Mouse (Mus musculus): Measurements from ENCODE around the gene Nkpd1.

The Nkpd1 gene

DNA sequence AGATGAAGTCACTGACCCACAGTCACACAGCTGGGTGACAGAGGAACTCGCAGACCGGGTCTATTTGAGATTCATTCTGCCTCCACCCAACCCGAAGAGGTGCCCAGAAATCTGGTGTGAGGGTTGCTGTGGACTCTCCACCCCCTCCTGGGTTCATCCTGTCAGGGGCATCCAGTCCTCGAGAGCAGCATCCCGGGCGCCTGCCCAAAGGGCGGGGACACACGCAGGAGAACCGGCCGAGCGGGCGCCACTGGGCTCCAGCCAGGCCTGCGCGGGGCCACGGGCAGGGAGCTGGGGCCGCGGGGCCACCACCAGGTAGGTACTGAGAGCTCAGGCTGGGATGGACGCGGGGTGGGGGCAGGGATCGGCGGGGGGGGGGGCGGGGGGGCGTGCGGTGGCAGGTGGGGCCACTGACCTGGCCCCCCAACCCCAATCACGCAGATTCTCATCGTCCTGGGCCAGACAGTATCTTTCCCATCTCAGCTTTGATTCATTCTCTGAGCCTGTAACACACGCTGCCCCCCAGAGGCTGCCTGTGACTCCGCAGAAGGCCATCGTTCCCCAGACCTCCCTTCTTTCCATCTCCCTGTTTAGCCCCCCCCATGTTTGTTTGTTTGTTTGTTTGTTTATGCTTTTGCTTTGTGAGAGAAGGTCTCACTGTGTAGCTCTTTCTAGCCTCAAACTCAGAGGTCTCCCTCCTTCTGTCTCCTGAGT lies at the start of gene Nkpd1:
TSS of gene Nkpd1 (plus strand) at position 187 of the 714 bp plus-strand sequence.
- DNase-seq (ENCODE audit: low spot score in 2 of 2): no peak

- DNase-seq (ENCODE audit: low spot score in 2 of 2): no peak
Measured at GRCm38 (mm10) chr7:19468279-19468678, 49.4 kb upstream of the Nkpd1 start.

- no peak for DNase-seq (ENCODE audit: low spot score in 2 of 2)
Measured at GRCm38 (mm10) chr7:19469404-19469803, 48.2 kb upstream of the Nkpd1 start.

- no peak for DNase-seq (ENCODE audit: low spot score in 2 of 2)
Measured at GRCm38 (mm10) chr7:19470308-19470707, 47.3 kb upstream of the Nkpd1 start.

- DNase-seq (ENCODE audit: low spot score in 2 of 2): no peak
Measured at GRCm38 (mm10) chr7:19472403-19472802, 45.2 kb upstream of the Nkpd1 start.

GRCm38 (mm10) chr7:19473875-19474443 lies 43.7 kb upstream of the Nkpd1 start:
- DNase-seq (ENCODE audit: low spot score in 2 of 2): peak; percentile 35 to 69

DNA sequence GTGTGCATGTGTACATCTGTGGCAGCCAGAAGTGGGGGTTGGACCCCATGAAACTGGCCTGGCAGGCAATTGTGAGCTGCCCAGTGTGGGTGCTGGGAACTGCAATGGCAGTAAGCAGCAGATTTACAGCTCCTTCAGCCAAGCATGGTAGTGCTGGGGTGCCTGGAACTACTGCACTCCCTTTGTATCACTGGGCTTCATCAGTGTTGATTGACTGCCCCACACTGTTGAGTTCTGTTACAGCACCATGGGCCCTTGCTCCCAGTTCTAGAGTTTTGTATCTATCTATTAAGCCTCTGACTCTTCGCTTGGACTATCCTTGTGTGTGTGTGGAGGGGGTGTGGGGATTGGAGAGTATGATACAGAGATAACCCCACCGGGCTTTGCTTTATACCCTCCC lies 40.6 kb upstream of the Nkpd1 start:
- no peak for DNase-seq (ENCODE audit: low spot score in 2 of 2)

GRCm38 (mm10) chr7:19477624-19478384 lies 39.8 kb upstream of the Nkpd1 start:
- no peak for DNase-seq (ENCODE audit: low spot score in 2 of 2)

DNA sequence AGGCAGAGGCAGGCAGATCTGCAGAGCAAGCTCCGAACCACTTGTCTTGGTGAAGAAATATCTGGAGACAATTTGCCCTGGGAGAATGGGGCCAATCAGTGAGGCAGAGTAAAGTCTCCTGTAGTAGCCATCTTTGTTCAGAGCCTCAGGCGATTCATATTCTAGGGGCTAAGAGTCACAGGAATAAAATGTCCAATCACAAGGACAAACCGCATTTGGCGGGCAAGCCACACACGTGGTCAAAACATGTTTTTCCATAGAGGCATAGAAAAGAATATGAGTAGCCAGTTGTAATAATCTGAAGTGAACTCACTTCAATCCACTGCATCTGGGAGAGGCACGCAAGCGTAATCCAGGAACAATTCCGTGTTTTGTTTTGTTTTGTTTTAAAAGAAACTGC lies 34.4 kb upstream of the Nkpd1 start:
- no peak for DNase-seq (ENCODE audit: low spot score in 2 of 2)

- no peak for DNase-seq (ENCODE audit: low spot score in 2 of 2)
Measured at GRCm38 (mm10) chr7:19485488-19485887, 32.1 kb upstream of the Nkpd1 start.

DNA sequence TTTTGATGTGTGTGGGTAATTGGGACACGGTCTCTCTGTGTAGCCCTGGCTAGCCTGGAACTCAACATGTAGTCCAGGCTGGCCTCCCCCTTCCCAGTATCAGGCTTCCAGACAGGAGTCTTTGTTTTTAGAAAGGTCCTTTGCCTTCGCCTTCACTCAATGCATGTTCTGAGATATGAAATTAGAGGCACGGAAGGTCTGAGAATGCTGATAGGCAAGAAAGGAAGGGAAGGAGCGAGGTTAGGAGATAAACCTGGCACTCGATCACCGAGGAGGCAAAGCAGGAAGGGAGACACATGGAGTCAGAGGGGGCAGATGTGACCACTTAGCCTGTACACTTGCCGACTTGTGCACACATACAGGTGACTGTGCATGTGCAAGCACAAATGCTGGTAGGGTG lies 31.1 kb upstream of the Nkpd1 start:
- DNase-seq (ENCODE audit: low spot score in 2 of 2): no peak

DNA sequence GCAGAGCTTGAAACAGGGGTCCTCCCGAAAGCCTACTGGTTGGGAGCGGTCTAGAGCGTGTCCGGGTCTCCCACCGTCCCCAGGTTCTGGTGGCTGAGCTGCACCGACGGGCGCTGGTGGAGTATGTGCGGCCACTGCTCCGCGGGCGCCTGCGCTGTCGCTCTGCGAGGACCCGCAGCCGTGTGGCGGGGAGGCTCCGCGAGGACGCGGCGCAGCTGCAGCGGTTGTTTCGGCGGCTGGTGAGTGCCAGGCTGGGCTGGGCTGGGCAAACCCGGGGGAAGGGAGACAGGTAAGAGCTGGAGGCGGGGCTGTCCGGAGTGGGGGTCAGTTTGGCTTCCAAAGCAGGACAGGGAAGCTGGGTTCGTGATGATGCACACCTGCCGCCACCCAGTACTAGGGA lies 28.1 kb upstream of the Nkpd1 start:
- no peak for DNase-seq (ENCODE audit: low spot score in 2 of 2)

DNA sequence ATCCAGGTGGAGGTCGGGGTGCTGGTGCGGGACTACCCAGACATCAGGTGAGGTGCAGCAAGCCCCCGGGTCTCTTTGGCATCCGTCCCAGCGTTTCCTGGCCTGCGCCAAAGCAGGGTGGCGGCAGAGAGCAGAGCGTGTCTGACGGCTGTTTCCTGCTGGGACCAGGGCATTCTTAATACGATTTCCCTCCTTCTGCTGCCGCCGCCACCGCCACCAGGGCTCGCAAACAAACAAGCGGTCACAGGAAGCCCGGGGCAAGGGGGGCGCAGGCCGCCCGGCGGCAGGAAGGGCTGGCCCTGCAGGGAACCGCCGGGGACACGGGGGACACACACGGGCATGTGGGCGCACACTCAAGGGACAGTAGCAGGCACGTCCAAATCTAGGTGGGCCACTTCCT lies 25.9 kb upstream of the Nkpd1 start:
- DNase-seq (ENCODE audit: low spot score in 2 of 2): no peak

DNA sequence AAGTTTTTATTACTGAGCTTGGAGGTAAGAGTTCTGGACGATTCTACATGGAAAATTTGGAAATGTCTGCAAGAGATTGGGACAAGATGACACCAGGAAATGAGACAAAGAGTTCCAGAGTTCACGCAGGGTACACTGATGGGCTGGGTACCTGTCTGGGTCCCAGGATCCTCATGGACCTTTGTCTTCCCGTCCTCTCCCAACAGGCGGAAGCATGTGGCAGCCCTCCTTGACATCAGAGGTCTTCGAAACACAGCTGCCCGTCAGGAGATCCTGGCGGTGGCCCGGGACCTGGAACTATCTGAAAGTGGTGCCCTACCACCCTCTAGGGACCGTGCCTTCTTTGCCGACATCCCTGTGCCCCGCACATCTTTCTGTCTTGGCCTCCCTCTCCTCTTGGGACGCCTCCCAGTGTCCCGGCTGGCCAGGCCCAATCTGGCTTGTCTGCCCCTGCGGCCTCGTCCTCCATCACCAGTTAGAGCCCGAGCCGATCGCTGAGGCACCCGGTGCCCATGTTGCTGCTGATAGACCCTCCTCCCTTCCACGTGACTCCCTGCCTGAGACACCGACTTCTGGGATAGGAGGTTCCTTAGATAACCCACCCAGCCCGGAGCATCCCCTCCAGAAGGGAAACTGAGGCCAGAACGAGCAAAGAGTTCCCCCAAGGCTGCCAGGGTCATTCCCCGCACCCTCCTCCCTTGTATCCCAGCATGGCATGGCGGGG lies 22.7 kb upstream of the Nkpd1 start:
- no peak for DNase-seq (ENCODE audit: low spot score in 2 of 2)

- DNase-seq (ENCODE audit: low spot score in 2 of 2): no peak
Measured at GRCm38 (mm10) chr7:19495521-19496213, 22.0 kb upstream of the Nkpd1 start.

- DNase-seq (ENCODE audit: low spot score in 2 of 2): no peak
Measured at GRCm38 (mm10) chr7:19496214-19496555, 21.5 kb upstream of the Nkpd1 start.

DNA sequence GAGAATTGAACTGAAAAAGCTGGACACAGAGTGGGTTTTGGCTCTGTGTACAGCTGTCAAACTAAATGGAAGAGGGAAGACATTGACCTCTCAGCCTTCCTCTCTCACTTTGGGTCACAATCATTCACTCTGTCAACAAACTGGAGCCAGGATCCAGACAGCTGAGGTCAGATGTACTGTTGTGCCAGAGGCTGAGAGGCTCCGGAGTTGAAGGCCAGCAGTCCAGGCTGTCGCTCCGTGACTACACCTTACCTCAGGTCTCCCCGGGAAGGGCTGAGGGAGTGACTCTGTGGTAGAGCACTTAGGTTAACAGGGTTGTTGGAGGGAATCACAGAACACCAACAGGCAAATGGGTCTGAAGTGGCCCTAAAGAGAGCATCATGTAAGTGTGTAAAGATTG lies 19.3 kb upstream of the Nkpd1 start:
- no peak for DNase-seq (ENCODE audit: low spot score in 2 of 2)

- no peak for DNase-seq (ENCODE audit: low spot score in 2 of 2)
Measured at GRCm38 (mm10) chr7:19500420-19501363, 16.9 kb upstream of the Nkpd1 start.

DNA sequence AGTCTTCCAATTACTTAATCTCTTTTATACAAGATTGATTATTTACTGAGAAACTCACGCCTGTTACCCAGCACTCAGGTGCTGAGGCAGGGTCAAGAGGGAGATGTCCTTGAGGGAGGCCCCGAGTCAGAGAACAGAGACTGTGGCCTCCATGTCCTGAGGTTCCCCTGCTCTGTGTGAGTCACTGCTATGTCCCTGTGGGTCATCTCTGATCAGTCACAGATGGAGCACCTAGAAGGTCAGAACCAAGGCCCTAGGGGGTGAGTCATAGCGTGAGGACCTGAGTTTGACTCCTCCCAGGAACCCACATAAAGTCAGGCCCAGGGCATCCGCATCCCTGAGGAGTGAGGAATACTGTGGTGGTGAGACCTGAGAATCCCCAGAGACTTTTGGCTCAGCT lies 16.0 kb upstream of the Nkpd1 start:
- no peak for DNase-seq (ENCODE audit: low spot score in 2 of 2)

GRCm38 (mm10) chr7:19503481-19504068 lies 14.1 kb upstream of the Nkpd1 start:
- no peak for DNase-seq (ENCODE audit: low spot score in 2 of 2)

All from left cerebral cortex, adult 9 months (tissue).